Mouse (Mus musculus): Measurements from ENCODE around the gene Fam229a.
"Not testable (repeated sequence)": the region's sequence is repeated elsewhere in the genome, so short reads cannot be mapped to it uniquely, and the experiment has no call there.

Fam229a gene

GRCm38 (mm10) chr4:129490972-129491880 lies at the start of gene Fam229a, which contains the start of gene Tssk3:
Gene Fam229a (plus strand): TSS chr4:129491190.
Gene Tssk3 (minus strand): TSS chr4:129491022.
- DNase-seq (ENCODE audit: low spot score in 2 of 2): peak; percentile 41 to 68

GRCm38 (mm10) chr4:129447360-129447759 lies 43.6 kb upstream of the Fam229a start:
- DNase-seq (ENCODE audit: low spot score in 2 of 2): no peak

GRCm38 (mm10) chr4:129447778-129448563 lies 43.0 kb upstream of the Fam229a start:
- peak in 1 of 2 experiments; percentile 24 for DNase-seq (ENCODE audit: low spot score in 2 of 2)

- no peak for DNase-seq (ENCODE audit: low spot score in 2 of 2)
These were observed 42.3 kb upstream of the Fam229a start for GRCm38 (mm10) chr4:129448713-129449112.

- DNase-seq (ENCODE audit: low spot score in 2 of 2): no peak
These were observed 40.1 kb upstream of the Fam229a start for GRCm38 (mm10) chr4:129450851-129451250.

- no peak for DNase-seq (ENCODE audit: low spot score in 2 of 2)
These were observed 39.4 kb upstream of the Fam229a start for GRCm38 (mm10) chr4:129451471-129452169.

- DNase-seq (ENCODE audit: low spot score in 2 of 2): peak; percentile 30 to 50
These were observed 35.7 kb upstream of the Fam229a start for GRCm38 (mm10) chr4:129455265-129455664.

GRCm38 (mm10) chr4:129456126-129456525 lies 34.9 kb upstream of the Fam229a start:
- DNase-seq (ENCODE audit: low spot score in 2 of 2): no peak

- DNase-seq (ENCODE audit: low spot score in 2 of 2): not testable (repeated sequence)
These were observed 33.7 kb upstream of the Fam229a start for GRCm38 (mm10) chr4:129457311-129457710.

GRCm38 (mm10) chr4:129459726-129460125 lies 31.3 kb upstream of the Fam229a start:
- no peak for DNase-seq (ENCODE audit: low spot score in 2 of 2)

GRCm38 (mm10) chr4:129460827-129461182 lies 30.2 kb upstream of the Fam229a start:
- DNase-seq (ENCODE audit: low spot score in 2 of 2): no peak

GRCm38 (mm10) chr4:129461183-129461960 lies 29.6 kb upstream of the Fam229a start, which contains the start of gene Bsdc1:
Gene Bsdc1 (plus strand): TSS chr4:129461581.
- peak; percentile 99 for DNase-seq (ENCODE audit: low spot score in 2 of 2)

GRCm38 (mm10) chr4:129462118-129462517 lies 28.9 kb upstream of the Fam229a start:
- DNase-seq (ENCODE audit: low spot score in 2 of 2): no peak

- no peak for DNase-seq (ENCODE audit: low spot score in 2 of 2)
These were observed 27.6 kb upstream of the Fam229a start for GRCm38 (mm10) chr4:129463097-129464059.

- DNase-seq (ENCODE audit: low spot score in 2 of 2): no peak
These were observed 26.6 kb upstream of the Fam229a start for GRCm38 (mm10) chr4:129464286-129464815.

- no peak for DNase-seq (ENCODE audit: low spot score in 2 of 2)
These were observed 14.9 kb upstream of the Fam229a start for GRCm38 (mm10) chr4:129476047-129476446.

GRCm38 (mm10) chr4:129479863-129480262 lies 11.1 kb upstream of the Fam229a start:
- no peak for DNase-seq (ENCODE audit: low spot score in 2 of 2)

GRCm38 (mm10) chr4:129481090-129481489 lies 9.9 kb upstream of the Fam229a start:
- no peak for DNase-seq (ENCODE audit: low spot score in 2 of 2)

- no peak for DNase-seq (ENCODE audit: low spot score in 2 of 2)
These were observed 3.7 kb downstream of the Fam229a start for GRCm38 (mm10) chr4:129494681-129495080.
